Mouse (Mus musculus): Measurements from ENCODE around the gene Slc11a2. TPM values are rescaled to one million over a fixed set of nuclear protein-coding genes. Genes with fewer than 3 reads are reported as not detected.

The Slc11a2 gene
- total and polyA plus RNA-seq, 3 experiments: 24.4 to 43.7 (median 38.9) TPM

DNA sequence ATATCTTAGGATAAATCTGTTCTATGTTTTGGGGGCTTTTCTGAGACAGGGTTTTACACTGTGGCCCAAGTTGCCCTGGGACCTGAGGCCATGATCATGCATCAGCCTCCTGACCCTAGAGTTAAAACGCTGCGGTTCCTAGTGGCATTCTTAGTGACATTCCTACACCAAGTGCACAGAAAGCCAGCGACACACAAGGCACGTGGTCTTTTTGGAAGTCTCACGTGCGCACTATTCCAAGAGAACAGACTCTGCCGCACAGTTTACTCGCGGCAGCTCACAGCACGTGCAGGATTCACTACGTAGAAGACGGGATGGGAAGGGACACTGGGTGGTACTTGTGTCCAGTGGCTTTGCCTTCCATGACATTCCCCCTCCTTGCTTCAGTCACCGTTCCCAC lies 9.9 kb downstream of the Slc11a2 start:
- Histone ChIP-seq H3K36me3 (ENCODE audit: control insufficient read depth, insufficient read depth, low read length) (no peaks in the 10 kb centered on the region), H3K4me1 (ENCODE audit: control insufficient read depth, insufficient read depth, low read length) (peaks cover 6% of the 10 kb centered on the region), H3K79me2 (replicated peaks; ENCODE audit: control insufficient read depth, insufficient read depth, low read length) (peaks cover 8% of the 10 kb centered on the region), H3K9ac (ENCODE audit: low read depth, low read length) (no peak overlapping the region), H3K27ac (no peak overlapping the region), H3K27me3 (ENCODE audit: control insufficient read depth, insufficient read depth, low read length) (no peaks in the 10 kb centered on the region), H3K4me3 (no peak overlapping the region)
- DNase-seq: no peak
- TF ChIP-seq EP300 (IDR thresholded peaks at IDR 0.05; ENCODE audit: insufficient read depth, low read depth, low read length): no peak
- TF ChIP-seq CTCF (IDR thresholded peaks at IDR 0.05): no peak
- TF ChIP-seq POLR2A (IDR thresholded peaks at IDR 0.05; ENCODE audit: insufficient read depth, low read depth, low read length): no peak
- intact Hi-C loops (cut with DNase I): no loop called here
- WGBS: 75% methylated on average over 13 of the region's 13 CpGs

DNA sequence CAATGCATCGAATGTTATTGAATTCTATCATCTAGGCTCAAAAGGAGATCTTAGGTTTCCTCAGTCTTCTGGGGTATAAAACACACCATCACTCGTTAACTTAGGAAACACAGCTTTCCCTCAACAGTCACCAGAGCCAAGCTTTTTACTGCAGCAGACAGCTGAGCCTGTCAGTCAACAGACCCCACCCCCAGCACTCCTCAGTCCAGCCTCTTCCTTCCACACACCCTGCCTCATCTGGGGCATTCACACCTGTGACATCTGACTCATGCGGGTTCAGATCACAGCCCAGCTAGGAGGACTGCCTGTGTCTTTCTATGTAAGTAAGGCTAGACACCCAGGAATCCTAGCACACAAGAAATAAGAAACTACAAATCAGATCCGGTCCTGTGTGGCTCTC lies 10.9 kb downstream of the Slc11a2 start:
- Histone ChIP-seq H3K4me1 (ENCODE audit: control insufficient read depth, insufficient read depth, low read length) (peaks cover 4% of the 10 kb centered on the region), H3K27ac (no peak overlapping the region)

DNA sequence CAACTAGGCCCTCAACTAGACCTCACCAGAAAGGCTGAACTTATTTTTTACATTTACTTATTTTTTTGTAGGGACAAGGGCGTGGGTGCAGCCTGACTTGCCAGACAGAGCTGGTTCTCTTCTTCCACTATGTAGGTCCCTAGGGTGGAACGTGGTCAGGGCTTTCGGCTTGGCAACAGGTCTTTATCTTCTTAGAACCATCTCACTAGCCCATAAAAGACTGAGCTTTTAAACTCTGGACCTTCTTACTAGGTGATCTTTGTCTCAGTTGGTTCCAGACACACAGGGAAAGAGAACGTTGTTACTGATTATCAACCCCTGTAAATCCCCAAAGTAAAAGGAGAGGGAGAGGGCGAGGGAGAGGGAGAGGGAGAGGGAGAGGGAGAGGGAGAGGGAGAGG lies 11.6 kb downstream of the Slc11a2 start:
- no peak for DNase-seq
- H3K4me1 ChIP-seq (ENCODE audit: control insufficient read depth, insufficient read depth, low read length): peaks cover 4% of the 10 kb centered on the region
- H3K4me3 ChIP-seq: no peak overlapping the region
- no peaks in the 10 kb centered on the region for H3K27me3 ChIP-seq (ENCODE audit: control insufficient read depth, insufficient read depth, low read length)
- no peak overlapping the region for H3K9ac ChIP-seq (ENCODE audit: low read depth, low read length)
- WGBS: 61% methylated on average over 4 of the region's 5 CpGs
- H3K79me2 ChIP-seq (replicated peaks; ENCODE audit: control insufficient read depth, insufficient read depth, low read length): peaks cover 5% of the 10 kb centered on the region
- intact Hi-C loops (cut with DNase I): no loop called here
- H3K36me3 ChIP-seq (ENCODE audit: control insufficient read depth, insufficient read depth, low read length): no peaks in the 10 kb centered on the region
- H3K27ac ChIP-seq: no peak overlapping the region
- no peak for TF ChIP-seq EP300 (IDR thresholded peaks at IDR 0.05; ENCODE audit: insufficient read depth, low read depth, low read length)

More for the DNA sequence above, 10.9 kb downstream of the Slc11a2 start:
- no peak overlapping the region for H3K9ac ChIP-seq (ENCODE audit: low read depth, low read length)
- no peaks in the 10 kb centered on the region for H3K27me3 ChIP-seq (ENCODE audit: control insufficient read depth, insufficient read depth, low read length)
- 55% methylated on average over 4 of the region's 4 CpGs for WGBS
- H3K79me2 ChIP-seq (replicated peaks; ENCODE audit: control insufficient read depth, insufficient read depth, low read length): peaks cover 5% of the 10 kb centered on the region
- intact Hi-C loops (cut with DNase I): no loop called here
- no peak for DNase-seq
- no peak for TF ChIP-seq CTCF (IDR thresholded peaks at IDR 0.05)
- H3K36me3 ChIP-seq (ENCODE audit: control insufficient read depth, insufficient read depth, low read length): no peaks in the 10 kb centered on the region
- no peak overlapping the region for H3K4me3 ChIP-seq

DNA sequence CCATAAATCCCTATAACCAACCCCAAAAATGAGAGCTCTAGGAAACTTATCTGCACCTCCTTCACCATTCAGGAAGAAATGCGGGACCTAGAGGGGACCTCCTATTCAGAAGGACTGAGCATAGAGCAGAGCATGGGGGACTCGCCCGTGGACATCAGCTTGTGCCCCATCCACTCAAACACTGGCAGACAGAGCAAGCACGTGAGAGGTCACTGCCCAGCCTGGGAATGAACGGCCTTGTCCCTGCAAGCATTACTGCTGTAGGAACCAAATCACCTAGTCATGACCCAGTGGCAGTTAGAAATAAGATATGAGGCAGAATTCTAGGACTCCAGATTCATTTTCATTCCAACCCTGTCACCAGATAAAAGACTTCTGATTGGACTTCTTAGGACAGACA lies 13.1 kb downstream of the Slc11a2 start:
- Histone ChIP-seq H3K27ac (no peak overlapping the region), H3K4me3 (no peak overlapping the region), H3K4me1 (ENCODE audit: control insufficient read depth, insufficient read depth, low read length) (peaks cover 4% of the 10 kb centered on the region), H3K36me3 (ENCODE audit: control insufficient read depth, insufficient read depth, low read length) (no peaks in the 10 kb centered on the region), H3K79me2 (replicated peaks; ENCODE audit: control insufficient read depth, insufficient read depth, low read length) (peaks cover 3% of the 10 kb centered on the region), H3K9ac (ENCODE audit: low read depth, low read length) (no peak overlapping the region), H3K27me3 (ENCODE audit: control insufficient read depth, insufficient read depth, low read length) (no peaks in the 10 kb centered on the region)
- TF ChIP-seq POLR2A (IDR thresholded peaks at IDR 0.05; ENCODE audit: insufficient read depth, low read depth, low read length): no peak
- no peak for TF ChIP-seq EP300 (IDR thresholded peaks at IDR 0.05; ENCODE audit: insufficient read depth, low read depth, low read length)
- no peak for TF ChIP-seq CTCF (IDR thresholded peaks at IDR 0.05)
- intact Hi-C loops (cut with DNase I): no loop called here
- 74% methylated on average over 5 of the region's 5 CpGs for WGBS
- DNase-seq: no peak

DNA sequence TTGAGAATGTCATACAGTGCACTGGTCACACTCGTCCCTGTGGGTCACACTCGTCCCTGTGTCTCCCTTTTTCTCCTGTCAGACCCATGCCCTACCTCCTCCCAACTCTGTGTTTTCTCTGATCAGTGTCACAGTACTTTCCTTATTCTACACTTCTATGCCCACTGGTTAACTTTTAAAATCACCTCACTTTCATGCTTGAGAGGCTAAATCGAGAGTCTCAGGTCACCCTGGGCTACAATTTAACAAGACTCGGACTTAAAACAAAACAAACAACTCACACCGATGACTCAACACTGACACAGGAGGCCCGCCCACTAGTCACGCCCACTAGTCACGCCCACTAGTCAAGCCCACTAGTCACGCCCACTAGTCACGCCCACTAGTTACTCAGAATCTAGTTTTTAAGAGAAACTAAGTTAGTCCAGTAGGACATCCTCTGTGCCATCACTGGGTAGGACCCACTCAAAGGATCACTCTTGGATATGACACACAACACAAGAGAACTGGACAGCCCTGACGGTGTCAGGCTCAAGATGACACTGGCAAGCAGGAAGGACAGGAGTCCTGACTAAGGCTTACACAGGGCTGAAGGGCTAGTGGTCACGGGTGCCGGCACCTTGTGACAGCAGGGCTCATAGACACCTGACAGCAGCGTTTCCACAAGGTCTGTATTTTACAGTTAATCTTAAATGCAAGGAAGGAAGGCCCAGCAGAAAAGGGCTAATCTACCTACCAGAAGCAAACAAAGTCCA lies 13.8 kb downstream of the Slc11a2 start:
- no peak overlapping the region for H3K27ac ChIP-seq
- no peak overlapping the region for H3K4me3 ChIP-seq
- peaks cover 4% of the 10 kb centered on the region for H3K4me1 ChIP-seq (ENCODE audit: control insufficient read depth, insufficient read depth, low read length)
- intact Hi-C loops (cut with DNase I): no loop called here
- H3K79me2 ChIP-seq (replicated peaks; ENCODE audit: control insufficient read depth, insufficient read depth, low read length): peaks cover 2% of the 10 kb centered on the region; the same call in 1 of the 2 replicates
- no peaks in the 10 kb centered on the region for H3K27me3 ChIP-seq (ENCODE audit: control insufficient read depth, insufficient read depth, low read length)
- H3K36me3 ChIP-seq (ENCODE audit: control insufficient read depth, insufficient read depth, low read length): no peaks in the 10 kb centered on the region
- TF ChIP-seq EP300 (IDR thresholded peaks at IDR 0.05; ENCODE audit: insufficient read depth, low read depth, low read length): no peak
- TF ChIP-seq CTCF (IDR thresholded peaks at IDR 0.05): no peak
- no peak for TF ChIP-seq POLR2A (IDR thresholded peaks at IDR 0.05; ENCODE audit: insufficient read depth, low read depth, low read length)
- no peak for DNase-seq
- 60% methylated on average over 14 of the region's 14 CpGs for WGBS
- H3K9ac ChIP-seq (ENCODE audit: low read depth, low read length): no peak overlapping the region

DNA sequence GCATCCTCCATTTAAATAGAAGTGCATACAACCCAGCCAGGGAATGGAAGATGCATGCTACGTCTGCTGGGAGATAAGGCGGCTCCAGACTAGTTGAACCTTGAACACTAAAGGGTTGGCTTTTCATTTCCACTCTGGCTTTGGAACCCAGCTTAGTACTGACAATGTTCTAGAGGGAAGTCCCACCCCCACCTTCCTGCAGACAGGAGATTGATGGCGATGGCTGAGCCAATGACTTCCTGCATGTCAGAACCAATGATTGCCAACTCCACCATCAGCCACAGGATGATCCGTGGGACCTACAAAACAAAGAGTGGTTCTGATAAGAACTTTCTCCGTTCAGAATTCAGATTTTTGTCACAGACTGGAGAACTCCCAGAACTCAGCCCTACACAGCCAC lies 18.8 kb downstream of the Slc11a2 start:
- H3K79me2 ChIP-seq (replicated peaks; ENCODE audit: control insufficient read depth, insufficient read depth, low read length): no peaks in the 10 kb centered on the region
- no peaks in the 10 kb centered on the region for H3K36me3 ChIP-seq (ENCODE audit: control insufficient read depth, insufficient read depth, low read length)
- H3K9ac ChIP-seq (ENCODE audit: low read depth, low read length): no peak overlapping the region
- no peak for DNase-seq
- H3K27me3 ChIP-seq (ENCODE audit: control insufficient read depth, insufficient read depth, low read length): no peaks in the 10 kb centered on the region
- intact Hi-C loops (cut with DNase I): no loop called here
- no peak overlapping the region for H3K4me3 ChIP-seq
- 0 out of 2 replicates have a peak, but pooled peaks cover 3% of the 10 kb centered on the region for H3K4me1 ChIP-seq (ENCODE audit: control insufficient read depth, insufficient read depth, low read length)
- no peak overlapping the region for H3K27ac ChIP-seq
- 43% methylated on average over 5 of the region's 5 CpGs for WGBS
- TF ChIP-seq EP300 (IDR thresholded peaks at IDR 0.05; ENCODE audit: insufficient read depth, low read depth, low read length): no peak
- TF ChIP-seq POLR2A (IDR thresholded peaks at IDR 0.05; ENCODE audit: insufficient read depth, low read depth, low read length): no peak

Data from heart, adult 2 months (tissue).